Mouse (Mus musculus) midbrain, embryonic 14.5 days (tissue): ENCODE data around the gene B4galt7. TPM values are rescaled to one million over a fixed set of nuclear protein-coding genes. Genes with fewer than 3 reads are reported as not detected.
A peak's percentile ranks its signal among the peaks of the same experiment; 100 is the strongest.
"Not testable (repeated sequence)": the region's sequence is repeated elsewhere in the genome, so short reads cannot be mapped to it uniquely, and the experiment has no call there.

Experiments used
- ATAC-seq: fragments of 200-750 bp; cut with Nextera tagmentation; 2 replicates; pipeline ENCODE4 v1.8.0; 2017; ENCODE audit warnings: moderate number of reproducible peaks, moderate library complexity; ENCODE audit not compliant: low FRiP score, low TSS enrichment
- DNase-seq: peaks from one replicate; pipeline ENCODE4 v3.0.0-alpha.2; 2015
- H3K27ac ChIP-seq: fragments of 300-500 bp; sonication (generic); replicated peaks from 2 replicates; pipeline ENCODE4 v1.5.1; 2014; ENCODE audit warnings: mild to moderate bottlenecking, low read depth, low read length, moderate library complexity
- H3K27me3 ChIP-seq: fragments of 300-500 bp; sonication (generic); 2 replicates; pipeline ENCODE4 v1.6.1; 2014; ENCODE audit warnings: low read length, control low read depth, mixed read lengths; ENCODE audit not compliant: control insufficient read depth, insufficient read depth
- H3K36me3 ChIP-seq: fragments of 300-500 bp; sonication (generic); 2 replicates; pipeline ENCODE4 v1.6.1; 2014; ENCODE audit warnings: low read length, control low read depth; ENCODE audit not compliant: control insufficient read depth, insufficient read depth
- H3K4me1 ChIP-seq: fragments of 300-500 bp; sonication (generic); 2 replicates; pipeline ENCODE4 v1.6.1; 2014; ENCODE audit warnings: mild to moderate bottlenecking, antibody characterized with exemption, low read length, control low read depth; ENCODE audit not compliant: control insufficient read depth, insufficient read depth
- H3K4me2 ChIP-seq: fragments of 300-500 bp; sonication (generic); 2 replicates; pipeline ENCODE4 v1.6.1; 2014; ENCODE audit warnings: mild to moderate bottlenecking, low read length, moderate library complexity
- H3K4me3 ChIP-seq: fragments of 300-500 bp; sonication (generic); replicated peaks from 2 replicates; pipeline ENCODE4 v1.5.1; 2014; ENCODE audit warnings: low read depth, low read length
- H3K9ac ChIP-seq: fragments of 300-500 bp; sonication (generic); replicated peaks from 2 replicates; pipeline ENCODE4 v1.6.1; 2014; ENCODE audit warnings: mild to moderate bottlenecking, low read length, moderate library complexity
- H3K9me3 ChIP-seq: fragments of 300-500 bp; sonication (generic); 2 replicates; pipeline ENCODE4 v1.6.1; 2016; ENCODE audit warnings: low read length, control low read depth, mixed read lengths; ENCODE audit not compliant: control insufficient read depth
- WGBS: fragments of 180-500 bp; shearing (Covaris S2); extraction: QIAGEN DNeasy Blood & Tissue Kit; methylation state at CpG from one replicate; pipeline ENCODE4 v1.1.7; 2014; 5-methylcytosine and 5-hydroxymethylcytosine counted together
- polyA plus RNA-seq: library from polyadenylated mRNA; unstranded; fragments of >200 nt; fragmentation: Nextera tagmentation; extraction: Ambion mirVana; gene quantifications from 2 replicates; pipeline ENCODE4 v1.2.1, GENCODE M21; 2014

The B4galt7 gene
- polyA plus RNA-seq, 1 experiment from 2014 or later, result 24.5 TPM

DNA sequence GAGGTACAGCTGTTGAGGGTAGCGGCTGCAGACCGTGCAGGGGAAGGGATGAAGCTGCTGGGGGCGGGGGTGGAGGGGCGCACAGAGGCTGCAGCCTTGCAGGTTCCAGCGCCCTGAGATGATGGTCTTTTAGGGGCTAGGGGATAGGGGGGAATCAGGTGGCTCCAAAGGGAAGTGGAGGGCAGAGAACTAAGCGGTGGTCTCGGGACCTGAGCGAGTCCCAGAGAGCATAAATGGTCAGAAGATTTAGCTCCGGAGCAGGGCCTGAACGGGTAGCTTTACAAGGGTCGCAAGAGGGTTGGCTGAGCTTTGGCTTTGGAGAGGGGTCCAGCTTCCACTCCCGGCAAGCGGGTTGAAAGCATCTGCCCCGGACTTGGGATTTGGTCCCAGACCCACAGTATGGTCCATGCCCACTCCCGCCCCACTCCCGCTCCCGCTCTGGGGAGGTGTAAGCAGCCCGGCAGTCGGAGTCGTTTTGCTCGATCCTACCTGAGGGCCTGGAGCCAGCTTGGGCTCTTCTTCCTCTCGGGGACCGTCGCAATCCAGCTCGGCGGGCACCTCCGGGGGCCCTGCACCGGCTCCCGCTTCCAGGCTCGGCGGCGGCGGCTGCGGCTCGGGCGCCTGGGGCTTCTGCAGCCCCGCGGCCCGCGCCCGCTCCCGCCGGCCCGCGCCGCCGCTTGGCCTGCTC, 29.3 kb upstream of the B4galt7 start:
- Histone ChIP-seq H3K27me3 (no peaks in the 10 kb centered on the region), H3K4me2 (peak overlapping the region; percentile 83), H3K36me3 (peaks cover 22% of the 10 kb centered on the region), H3K9me3 (no peaks in the 10 kb centered on the region), H3K4me1 (peaks cover 23% of the 10 kb centered on the region), H3K27ac (peak overlapping the region; percentile 91), H3K4me3 (peak overlapping the region; percentile 95), H3K9ac (peak overlapping the region; percentile 96)
- WGBS, result under 1% methylated on average over 45 of the region's 47 CpGs
- ATAC-seq (peak; percentile 67), DNase-seq (peak; percentile 65)

DNA sequence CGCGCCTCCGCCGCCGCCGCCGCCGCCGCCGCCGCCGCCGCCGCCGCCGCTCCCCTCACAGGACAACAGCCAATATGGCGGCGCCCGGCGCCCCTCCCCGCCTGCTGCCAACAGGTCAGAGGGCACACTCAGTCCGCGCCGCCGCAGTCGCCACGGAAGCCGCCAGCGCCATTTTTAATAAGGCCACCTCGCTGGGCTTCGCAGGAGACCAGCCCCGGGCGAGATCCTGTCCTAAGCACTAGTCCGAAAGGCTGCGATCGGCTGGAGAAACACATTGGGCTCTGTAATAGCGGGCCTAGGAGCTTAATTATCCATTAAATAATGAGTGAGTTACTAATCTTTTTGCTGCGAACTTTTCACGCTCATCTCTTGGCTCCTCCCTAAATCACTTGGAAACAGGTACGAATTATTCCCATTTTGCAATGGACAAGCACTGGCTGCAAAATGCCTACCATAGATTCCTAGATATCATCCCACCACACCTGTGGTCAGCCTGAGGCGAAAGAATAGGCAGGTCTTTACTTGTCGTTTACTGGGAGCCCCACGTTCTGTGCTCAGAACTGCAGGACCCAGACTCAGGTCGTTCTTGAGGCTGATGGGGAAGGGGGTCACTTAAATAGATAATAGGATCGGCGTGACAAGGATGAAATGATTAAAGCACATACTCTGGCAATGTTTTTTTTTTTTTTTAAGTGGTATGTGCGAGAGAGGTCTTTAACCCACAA, 28.5 kb upstream of the B4galt7 start, which contains the start of gene Fam193b:
Fam193b (minus strand) TSS at position 94 of the 725 bp plus-strand sequence.
- peaks cover 23% of the 10 kb centered on the region for H3K4me1 ChIP-seq
- WGBS, result under 1% methylated on average over 47 of the region's 47 CpGs
- H3K4me3 ChIP-seq, result peak within 1 kb of the TSS; percentile 95
- H3K27me3 ChIP-seq, result no peaks in the 10 kb centered on the region
- ATAC-seq (peak; percentile 93), DNase-seq (peak; percentile 96)
- peak within 1 kb of the TSS; percentile 96 for H3K9ac ChIP-seq
- H3K36me3 ChIP-seq, result peaks cover 17% of the 10 kb centered on the region
- H3K27ac ChIP-seq, result peak within 1 kb of the TSS; percentile 91
- no peaks in the 10 kb centered on the region for H3K9me3 ChIP-seq
- H3K4me2 ChIP-seq, result peak within 1 kb of the TSS; percentile 83

DNA sequence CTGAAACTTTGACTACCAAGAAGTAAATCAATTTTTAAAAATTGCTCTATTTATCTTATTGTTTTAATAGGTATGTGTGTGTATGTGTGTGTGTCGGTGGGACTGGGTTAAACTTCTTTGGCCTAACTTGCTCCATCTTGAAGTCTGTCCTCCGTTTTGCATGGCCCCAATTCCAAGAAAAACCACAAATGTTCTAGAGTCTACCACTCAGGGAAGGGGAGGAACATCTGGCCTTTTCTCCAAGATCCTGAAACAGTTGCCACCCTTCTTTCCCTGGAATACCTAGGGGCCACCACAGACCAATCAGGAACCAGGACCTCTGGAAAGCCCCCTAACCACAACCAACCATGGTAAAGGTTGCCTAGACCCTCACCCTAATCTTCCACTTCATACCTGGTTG, 27.7 kb upstream of the B4galt7 start:
- no peaks in the 10 kb centered on the region for H3K27me3 ChIP-seq
- peaks cover 23% of the 10 kb centered on the region for H3K4me1 ChIP-seq
- H3K9me3 ChIP-seq, result no peaks in the 10 kb centered on the region
- H3K4me2 ChIP-seq, result peak overlapping the region; percentile 83
- no peak overlapping the region for H3K27ac ChIP-seq
- no peak for DNase-seq
- H3K9ac ChIP-seq, result no peak overlapping the region; the same call in 1 of the 2 replicates
- peak overlapping the region; percentile 95; the same call in 1 of the 2 replicates for H3K4me3 ChIP-seq
- H3K36me3 ChIP-seq, result peaks cover 13% of the 10 kb centered on the region
- 87% methylated on average over 2 of the region's 2 CpGs for WGBS
- no peak for ATAC-seq

DNA sequence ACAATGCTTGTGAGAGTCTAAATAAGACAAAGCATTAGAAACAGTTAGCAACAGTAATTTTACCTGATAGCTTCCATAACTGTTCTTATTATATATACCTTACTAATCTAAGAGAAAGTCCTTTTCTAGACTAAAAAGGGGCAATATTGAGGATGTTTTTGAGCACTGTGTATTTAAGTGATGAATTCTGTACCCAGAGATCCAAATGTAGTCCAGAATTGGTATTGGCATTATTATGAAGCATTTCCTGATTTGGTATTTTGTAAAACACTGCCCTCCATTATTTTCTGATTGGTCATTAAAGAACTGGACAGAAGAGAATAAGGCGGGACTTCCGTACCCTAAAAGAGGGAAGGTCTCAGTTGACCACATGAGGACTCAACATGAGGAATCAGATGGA, 26.3 kb upstream of the B4galt7 start, which contains the start of gene Tmed9:
Tmed9 (plus strand) TSS at position 301 of the 400 bp plus-strand sequence.
- WGBS, result 100% methylated on average over 2 of the region's 2 CpGs
- Histone ChIP-seq H3K9ac (no peak within 1 kb of the TSS), H3K36me3 (peaks cover 6% of the 10 kb centered on the region; the same call in 1 of the 2 replicates), H3K4me1 (peaks cover 21% of the 10 kb centered on the region), H3K9me3 (no peaks in the 10 kb centered on the region), H3K4me2 (no peak within 1 kb of the TSS), H3K27me3 (no peaks in the 10 kb centered on the region), H3K27ac (no peak within 1 kb of the TSS), H3K4me3 (no peak within 1 kb of the TSS)
- no peak for ATAC-seq
- DNase-seq, result no peak

DNA sequence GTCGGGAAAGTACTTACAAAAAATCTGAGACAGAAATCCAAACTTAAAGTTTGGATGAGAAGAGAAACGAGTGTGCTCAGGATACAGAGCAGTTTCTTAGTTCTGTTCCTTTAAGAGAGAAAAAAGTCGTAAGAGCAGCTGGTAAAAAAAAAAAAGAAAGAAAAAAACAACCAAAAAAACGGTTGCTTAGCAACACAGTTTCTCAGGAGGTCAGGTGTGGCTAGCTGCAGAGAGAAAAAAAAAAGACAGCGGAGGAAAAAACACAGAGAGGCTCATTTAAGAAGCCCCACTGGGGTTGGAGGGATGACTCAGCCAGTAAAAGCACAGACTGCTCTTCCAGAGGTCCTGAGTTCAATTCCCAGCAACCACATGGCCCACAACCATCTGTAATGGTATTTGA, 25.4 kb upstream of the B4galt7 start:
- H3K27ac ChIP-seq, result no peak overlapping the region
- peak; percentile 49 for DNase-seq
- no peak overlapping the region for H3K4me3 ChIP-seq
- no peaks in the 10 kb centered on the region for H3K27me3 ChIP-seq
- no peak overlapping the region for H3K4me2 ChIP-seq
- no peaks in the 10 kb centered on the region for H3K9me3 ChIP-seq
- 0 out of 2 replicates have a peak, but pooled peaks cover under 1% of the 10 kb centered on the region for H3K36me3 ChIP-seq
- H3K9ac ChIP-seq, result no peak overlapping the region
- H3K4me1 ChIP-seq, result peaks cover 14% of the 10 kb centered on the region
- WGBS, result 77% methylated on average over 5 of the region's 5 CpGs
- no peak for ATAC-seq

DNA sequence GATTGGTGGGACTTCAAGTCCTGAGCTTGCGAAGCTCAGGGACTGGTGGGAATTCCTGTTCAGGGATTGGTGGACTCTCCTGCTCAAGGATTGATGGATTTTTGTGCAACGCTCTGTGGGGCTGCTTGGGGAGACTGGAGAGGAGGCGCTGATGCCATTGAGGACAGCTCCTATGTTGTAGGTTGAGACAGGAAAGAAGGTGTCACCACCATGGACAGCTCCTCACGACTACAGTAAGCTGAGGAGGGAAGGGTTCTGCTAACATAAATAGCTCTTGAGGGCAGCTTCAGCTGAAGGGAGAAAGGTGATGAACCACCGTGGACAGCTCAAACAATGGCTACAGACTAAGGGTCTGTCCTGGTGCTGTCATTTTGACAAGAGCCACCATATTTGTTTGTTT, 23.8 kb upstream of the B4galt7 start:
- ATAC-seq (no peak), DNase-seq (no peak)
- H3K4me3 ChIP-seq, result no peak overlapping the region
- no peaks in the 10 kb centered on the region for H3K9me3 ChIP-seq
- H3K27me3 ChIP-seq, result no peaks in the 10 kb centered on the region
- H3K4me2 ChIP-seq, result no peak overlapping the region
- H3K36me3 ChIP-seq, result no peaks in the 10 kb centered on the region
- no peak overlapping the region for H3K9ac ChIP-seq
- peaks cover 10% of the 10 kb centered on the region; the same call in 1 of the 2 replicates for H3K4me1 ChIP-seq
- H3K27ac ChIP-seq, result no peak overlapping the region
- 70% methylated on average over 5 of the region's 5 CpGs for WGBS

DNA sequence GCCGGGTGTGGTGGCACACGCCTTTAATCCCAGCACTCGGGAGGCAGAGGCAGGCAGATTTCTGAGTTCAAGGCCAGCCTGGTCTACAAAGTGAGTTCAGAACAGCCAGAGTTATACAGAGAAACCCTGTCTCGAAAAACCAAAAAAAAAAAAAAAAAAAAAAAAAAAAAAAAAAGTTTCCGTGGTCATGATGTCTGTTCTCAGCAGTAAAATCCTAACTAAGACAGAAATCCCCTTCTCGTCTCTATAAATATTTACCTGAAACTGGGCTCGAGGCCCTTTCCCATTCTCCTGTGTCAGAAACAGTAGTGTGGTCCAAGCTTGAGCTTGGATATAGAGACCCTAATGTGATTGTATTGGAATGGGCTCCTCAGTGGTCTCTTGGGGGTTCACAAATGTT, 22.8 kb upstream of the B4galt7 start:
- not testable (repeated sequence) for H3K4me3 ChIP-seq, H3K27ac ChIP-seq, H3K4me2 ChIP-seq, H3K9ac ChIP-seq, H3K36me3 ChIP-seq, H3K4me1 ChIP-seq, H3K9me3 ChIP-seq, DNase-seq, ATAC-seq, H3K27me3 ChIP-seq
- WGBS, result 88% methylated on average over 7 of the region's 7 CpGs

DNA sequence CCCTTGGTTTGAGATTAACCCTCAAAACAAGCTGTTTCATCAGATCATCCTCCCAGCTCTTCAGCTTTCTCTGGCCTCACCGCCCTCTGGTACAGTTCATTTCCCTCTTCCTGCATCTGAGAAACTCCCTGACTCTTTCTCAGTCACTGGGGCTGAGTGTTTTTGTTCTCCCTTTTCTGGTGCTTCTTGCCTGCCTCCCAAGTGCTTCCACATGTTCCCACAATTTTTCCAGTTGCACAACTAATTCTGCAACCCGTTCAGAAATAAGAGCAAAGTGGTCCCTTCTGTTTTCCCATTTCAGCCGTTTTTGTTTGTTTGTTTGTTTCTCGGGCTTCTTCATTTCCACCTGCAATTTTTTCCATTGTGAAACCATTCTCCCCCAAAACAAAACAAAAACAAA, 21.6 kb upstream of the B4galt7 start:
- Histone ChIP-seq H3K4me3 (no peak overlapping the region), H3K27me3 (no peaks in the 10 kb centered on the region), H3K4me1 (no peaks in the 10 kb centered on the region), H3K27ac (no peak overlapping the region), H3K36me3 (no peaks in the 10 kb centered on the region), H3K9ac (no peak overlapping the region), H3K4me2 (no peak overlapping the region), H3K9me3 (no peaks in the 10 kb centered on the region)
- WGBS, result 80% methylated on average over 4 of the region's 4 CpGs
- ATAC-seq, result no peak
- DNase-seq, result no peak
